Mouse (Mus musculus): Measurements from ENCODE around the gene Hoxa2. TPM values are rescaled to one million over a fixed set of nuclear protein-coding genes. Genes with fewer than 3 reads are reported as not detected.

Gene Hoxa2
- polyA plus RNA-seq, 1 experiment: 1.0 TPM

DNA sequence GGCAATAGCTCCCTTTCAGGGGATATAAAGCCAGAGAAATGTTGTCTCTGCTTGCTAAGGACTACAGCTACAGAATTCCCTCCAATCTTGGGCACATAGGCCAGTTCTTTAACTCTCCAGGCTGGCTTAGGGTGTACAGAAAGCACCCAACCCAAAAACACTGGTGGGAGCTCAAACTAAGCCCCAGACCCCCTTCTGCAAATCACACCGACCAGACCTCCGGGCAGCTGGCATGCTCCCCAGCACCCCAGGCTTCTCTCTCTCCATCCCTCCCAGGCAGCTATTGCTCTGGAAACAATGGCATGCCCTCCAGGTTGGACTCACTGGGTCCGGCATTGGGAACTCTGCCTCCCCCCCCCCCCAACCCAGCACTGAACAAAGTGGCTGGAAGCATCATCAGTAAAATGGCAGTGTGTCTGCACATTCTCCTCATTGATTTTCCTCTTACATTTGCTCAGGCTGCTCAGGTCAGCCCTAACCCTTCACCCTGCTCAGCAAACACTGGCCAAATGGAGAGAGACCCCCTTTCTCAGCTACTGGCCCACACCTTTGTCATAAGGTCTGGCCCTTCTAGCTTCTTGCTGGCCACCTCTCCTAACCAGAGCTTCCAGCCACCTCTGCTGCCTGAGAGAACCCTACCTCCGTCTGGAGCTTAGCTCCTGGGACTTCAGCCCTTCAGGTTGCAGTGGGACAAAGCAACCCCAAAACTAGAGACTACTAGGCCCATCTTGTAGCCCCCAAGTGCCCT lies 14.5 kb upstream of the Hoxa2 start:
- peak overlapping the region; percentile 69 for H3K27ac ChIP-seq (ENCODE audit: insufficient read depth, low read depth, low read length)
- 62% methylated on average over 4 of the region's 4 CpGs for WGBS
- TF ChIP-seq CTCF (IDR thresholded peaks at IDR 0.05; ENCODE audit: extremely low read depth, insufficient read length, insufficient replicate concordance, low read depth, low read length) (no peak), POLR2A (IDR thresholded peaks at IDR 0.05; ENCODE audit: low read depth, low read length) (no peak)
- peak overlapping the region; percentile 48 for H3K4me3 ChIP-seq (ENCODE audit: low read depth, low read length)
- no peaks in the 10 kb centered on the region for H3K36me3 ChIP-seq (ENCODE audit: control insufficient read depth, insufficient read depth, low read length)
- H3K4me1 ChIP-seq (ENCODE audit: control insufficient read depth, insufficient read depth, insufficient read length, low read length): peaks cover 8% of the 10 kb centered on the region
- H3K27me3 ChIP-seq (ENCODE audit: control insufficient read depth, insufficient read depth, low read length): peaks cover 27% of the 10 kb centered on the region

DNA sequence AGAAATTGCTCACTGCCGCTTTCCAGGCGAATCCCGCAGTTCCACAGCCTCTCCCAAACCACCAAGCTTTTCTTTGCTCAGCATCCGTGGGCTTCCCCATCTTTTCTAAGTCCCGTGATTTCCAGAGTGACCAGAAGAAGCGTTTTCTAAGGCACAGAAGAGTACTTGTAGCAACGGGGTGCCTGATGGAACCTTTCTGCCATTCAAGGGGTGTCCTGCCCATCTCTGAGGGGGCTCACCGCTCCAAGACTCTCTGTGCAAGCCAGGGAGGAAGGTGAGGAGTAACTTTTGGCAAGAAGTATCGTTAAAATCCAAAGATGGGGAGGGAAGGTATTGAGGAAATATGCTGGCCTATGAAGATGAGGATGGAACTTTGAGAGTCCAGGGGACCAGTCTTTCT lies 13.2 kb upstream of the Hoxa2 start:
- Histone ChIP-seq H3K27ac (ENCODE audit: insufficient read depth, low read depth, low read length) (peak overlapping the region; percentile 65), H3K27me3 (ENCODE audit: control insufficient read depth, insufficient read depth, low read length) (peaks cover 32% of the 10 kb centered on the region), H3K4me1 (ENCODE audit: control insufficient read depth, insufficient read depth, insufficient read length, low read length) (no peaks in the 10 kb centered on the region; the same call in 1 of the 2 replicates), H3K4me3 (ENCODE audit: low read depth, low read length) (peak overlapping the region; percentile 60), H3K36me3 (ENCODE audit: control insufficient read depth, insufficient read depth, low read length) (no peaks in the 10 kb centered on the region)
- WGBS: 52% methylated on average over 9 of the region's 9 CpGs
- TF ChIP-seq CTCF (IDR thresholded peaks at IDR 0.05; ENCODE audit: extremely low read depth, insufficient read length, insufficient replicate concordance, low read depth, low read length) (no peak), POLR2A (IDR thresholded peaks at IDR 0.05; ENCODE audit: low read depth, low read length) (no peak)

DNA sequence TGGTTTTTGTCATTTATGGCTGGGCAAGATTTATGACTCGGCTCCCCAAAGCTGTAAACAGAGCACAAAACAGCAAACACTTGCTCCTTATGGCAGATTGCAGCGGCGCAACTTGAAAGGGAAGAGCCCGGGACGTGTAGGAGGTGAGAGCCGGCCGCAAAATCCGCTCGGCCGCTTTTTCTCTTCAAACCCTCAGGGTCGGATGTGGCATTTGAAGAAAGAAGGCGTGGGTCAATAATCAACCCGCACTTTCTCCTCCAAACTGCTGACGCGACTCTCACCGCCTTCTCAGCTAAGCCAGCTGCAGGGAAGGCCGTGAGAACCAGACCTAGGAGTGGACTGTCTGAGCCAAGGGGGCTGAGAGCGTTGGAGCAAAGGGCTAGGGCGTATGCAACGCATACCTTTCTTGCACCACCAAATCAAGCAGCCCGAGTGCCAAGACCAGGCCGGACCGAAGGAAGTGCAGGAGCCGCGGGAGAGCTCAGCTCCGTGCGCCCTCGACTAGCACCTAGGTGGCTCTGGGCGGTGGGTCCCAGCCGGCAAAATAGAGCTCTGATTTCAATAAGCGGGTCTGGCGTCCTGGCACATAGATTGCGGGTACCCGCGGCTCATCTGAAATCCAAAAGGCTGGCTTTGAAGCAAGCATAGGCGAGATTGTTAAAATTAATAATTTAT lies 12.6 kb upstream of the Hoxa2 start, which contains the start of gene 5730596B20Rik:
TSS of gene 5730596B20Rik (plus strand) at position 438 of the 675 bp plus-strand sequence.
- Histone ChIP-seq H3K36me3 (ENCODE audit: control insufficient read depth, insufficient read depth, low read length) (no peaks in the 10 kb centered on the region), H3K4me1 (ENCODE audit: control insufficient read depth, insufficient read depth, insufficient read length, low read length) (peaks cover 2% of the 10 kb centered on the region; the same call in 1 of the 2 replicates), H3K4me3 (ENCODE audit: low read depth, low read length) (peak within 1 kb of the TSS; percentile 60), H3K27ac (ENCODE audit: insufficient read depth, low read depth, low read length) (peak within 1 kb of the TSS; percentile 65), H3K27me3 (ENCODE audit: control insufficient read depth, insufficient read depth, low read length) (peaks cover 34% of the 10 kb centered on the region)
- WGBS: 8% methylated on average over 36 of the region's 36 CpGs
- TF ChIP-seq CTCF (IDR thresholded peaks at IDR 0.05; ENCODE audit: extremely low read depth, insufficient read length, insufficient replicate concordance, low read depth, low read length) (no peak), POLR2A (IDR thresholded peaks at IDR 0.05; ENCODE audit: low read depth, low read length) (peak; percentile 29; the same call in 1 of the 2 replicates)

GRCm38 (mm10) chr6:52176391-52176790 lies 11.8 kb upstream of the Hoxa2 start:
- Histone ChIP-seq H3K27ac (ENCODE audit: insufficient read depth, low read depth, low read length) (peak overlapping the region; percentile 65), H3K36me3 (ENCODE audit: control insufficient read depth, insufficient read depth, low read length) (no peaks in the 10 kb centered on the region), H3K4me1 (ENCODE audit: control insufficient read depth, insufficient read depth, insufficient read length, low read length) (peaks cover 3% of the 10 kb centered on the region; the same call in 1 of the 2 replicates), H3K4me3 (ENCODE audit: low read depth, low read length) (peak overlapping the region; percentile 60), H3K27me3 (ENCODE audit: control insufficient read depth, insufficient read depth, low read length) (peaks cover 38% of the 10 kb centered on the region)
- TF ChIP-seq POLR2A (IDR thresholded peaks at IDR 0.05; ENCODE audit: low read depth, low read length): no peak
- no peak for TF ChIP-seq CTCF (IDR thresholded peaks at IDR 0.05; ENCODE audit: extremely low read depth, insufficient read length, insufficient replicate concordance, low read depth, low read length)
- WGBS: 18% methylated on average over 6 of the region's 6 CpGs

- peak overlapping the region; percentile 59 for H3K4me3 ChIP-seq (ENCODE audit: low read depth, low read length)
- peaks cover 40% of the 10 kb centered on the region for H3K27me3 ChIP-seq (ENCODE audit: control insufficient read depth, insufficient read depth, low read length)
- H3K4me1 ChIP-seq (ENCODE audit: control insufficient read depth, insufficient read depth, insufficient read length, low read length): peaks cover 3% of the 10 kb centered on the region; the same call in 1 of the 2 replicates
- H3K27ac ChIP-seq (ENCODE audit: insufficient read depth, low read depth, low read length): peak overlapping the region; percentile 65; the same call in 1 of the 2 replicates
- TF ChIP-seq CTCF (IDR thresholded peaks at IDR 0.05; ENCODE audit: extremely low read depth, insufficient read length, insufficient replicate concordance, low read depth, low read length): no peak
- TF ChIP-seq POLR2A (IDR thresholded peaks at IDR 0.05; ENCODE audit: low read depth, low read length): no peak
- WGBS: 26% methylated on average over 20 of the region's 35 CpGs
- no peaks in the 10 kb centered on the region for H3K36me3 ChIP-seq (ENCODE audit: control insufficient read depth, insufficient read depth, low read length)
Observed at GRCm38 (mm10) chr6:52175864-52176263, 11.2 kb upstream of the Hoxa2 start.

- H3K4me3 ChIP-seq (ENCODE audit: low read depth, low read length): peak overlapping the region; percentile 59
- 19% methylated on average over 39 of the region's 41 CpGs for WGBS
- H3K36me3 ChIP-seq (ENCODE audit: control insufficient read depth, insufficient read depth, low read length): no peaks in the 10 kb centered on the region
- TF ChIP-seq POLR2A (IDR thresholded peaks at IDR 0.05; ENCODE audit: low read depth, low read length): no peak
- TF ChIP-seq CTCF (IDR thresholded peaks at IDR 0.05; ENCODE audit: extremely low read depth, insufficient read length, insufficient replicate concordance, low read depth, low read length): no peak
- peaks cover 44% of the 10 kb centered on the region for H3K27me3 ChIP-seq (ENCODE audit: control insufficient read depth, insufficient read depth, low read length)
- H3K4me1 ChIP-seq (ENCODE audit: control insufficient read depth, insufficient read depth, insufficient read length, low read length): peaks cover 8% of the 10 kb centered on the region; the same call in 1 of the 2 replicates
- H3K27ac ChIP-seq (ENCODE audit: insufficient read depth, low read depth, low read length): peak overlapping the region; percentile 72
Observed at GRCm38 (mm10) chr6:52174968-52175751, 10.5 kb upstream of the Hoxa2 start.

Data from small intestine, adult 2 months (tissue).